Mouse (Mus musculus) lung, postnatal 0 days (tissue): ENCODE measurements around the gene Krtap4-13.

ENCODE experiments used
- CTCF ChIP-seq: IDR thresholded peaks from 2 replicates; pipeline ENCODE4 v1.5.1; 2016; ENCODE audit warnings: antibody characterized with exemption, mild to moderate bottlenecking
- EP300 ChIP-seq: IDR thresholded peaks from 2 replicates; pipeline ENCODE4 v1.6.1; 2016; ENCODE audit warnings: antibody characterized with exemption, mild to moderate bottlenecking, control low read depth

DNA sequence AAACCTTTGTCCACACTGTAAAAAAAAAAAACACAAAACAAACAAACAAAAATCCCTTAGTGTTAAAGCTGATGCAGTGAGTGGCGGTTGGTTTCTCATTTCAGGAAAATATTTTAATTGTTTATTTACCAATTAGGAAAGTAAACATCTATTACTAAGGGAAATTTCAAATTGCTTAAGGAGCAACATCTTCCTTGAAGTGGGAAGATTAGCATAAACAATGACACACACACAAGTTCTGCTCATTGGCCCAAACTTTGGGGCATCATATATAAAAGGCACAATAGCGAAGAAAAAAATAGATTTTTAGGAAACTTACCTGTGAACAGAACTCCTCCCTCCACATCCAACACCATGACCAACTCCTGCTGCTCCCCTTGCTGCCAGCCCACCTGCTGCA is 47.9 kb upstream of the Krtap4-13 start, which contains the start of gene Gm11568:
- TF ChIP-seq CTCF (no peak), EP300 (no peak)
